Mouse (Mus musculus) central nervous system, embryonic 11.5 days (tissue): ENCODE data around the gene Fam76a. TPM values are rescaled to one million over a fixed set of nuclear protein-coding genes. Genes with fewer than 3 reads are reported as not detected.

ENCODE experiments used
- polyA plus RNA-seq: library from polyadenylated mRNA; depleted of rRNA; stranded (reverse); fragments of >200 nt; gene quantifications from 2 replicates; pipeline ENCODE4 v1.2.3, GENCODE M21; 2012; rRNA removed

Gene Fam76a
- polyA plus RNA-seq = 17.6 and 18.6 TPM in 2 replicates

GRCm38 (mm10) chr4:132922558-132923008 lies at the start of gene Fam76a:
Gene Fam76a, minus strand, starts transcription at chr4:132922558.

GRCm38 (mm10) chr4:132884064-132884843 lies 38.1 kb downstream of the Fam76a start, which contains the start of gene Stx12:
Gene Stx12, minus strand, starts transcription at chr4:132884509.

Other genes starting within 250 kb of the Fam76a start
- gene Xkr8, start 190.0 kb downstream of the Fam76a start, polyA plus RNA-seq = 3.9 and 6.2 TPM in 2 replicates
- gene Smpdl3b, start 165.3 kb downstream of the Fam76a start, polyA plus RNA-seq = 1.7 and 3.3 TPM in 2 replicates
- 93.8 and 98.4 TPM in 2 replicates for gene Rpa2, start 154.2 kb downstream of the Fam76a start, polyA plus RNA-seq
- 0.88 TPM in 2 replicates for gene Themis2, start 126.2 kb downstream of the Fam76a start, polyA plus RNA-seq
- 120 and 148 TPM in 2 replicates for gene Ppp1r8, start 79.4 kb downstream of the Fam76a start, polyA plus RNA-seq
- gene Stx12, start 38.0 kb downstream of the Fam76a start, polyA plus RNA-seq = 67.5 and 69.8 TPM in 2 replicates
- 0.12 and 0.22 TPM in 2 replicates for gene Fgr, start 51.5 kb upstream of the Fam76a start, polyA plus RNA-seq
- 17.2 and 18.6 TPM in 2 replicates for gene Ahdc1, start 88.7 kb upstream of the Fam76a start, polyA plus RNA-seq
- gene Wasf2, start 207.9 kb upstream of the Fam76a start, polyA plus RNA-seq = 20.0 and 37.5 TPM in 2 replicates